Mouse (Mus musculus): ENCODE results near the gene Mdm1. TPM values are rescaled to one million over a fixed set of nuclear protein-coding genes. Genes with fewer than 3 reads are reported as not detected.
"Not testable (repeated sequence)": the region's sequence is repeated elsewhere in the genome, so short reads cannot be mapped to it uniquely, and the experiment has no call there.

Gene Mdm1
- total RNA-seq, 1 experiment from 2014 or later: 15.7 TPM

GRCm38 (mm10) chr10:118215719-118216393 is 74.2 kb downstream of the Mdm1 start:
- not testable (repeated sequence) for DNase-seq

Other genes starting within 250 kb of the Mdm1 start
- gene Il22, start 63.1 kb downstream of the Mdm1 start, total RNA-seq (2021): not detected in 2 replicates
- 0.45 and 0.52 TPM in 2 replicates for gene Gm32717, start 99.0 kb downstream of the Mdm1 start, total RNA-seq (2021)
- 0.45 and 0.52 TPM in 2 replicates for gene Gm32802, start 116.9 kb downstream of the Mdm1 start, total RNA-seq (2021)
- not detected in 2 replicates for gene Iltifb, start 153.2 kb downstream of the Mdm1 start, total RNA-seq (2021)
- gene Gm9040, start 185.2 kb downstream of the Mdm1 start, total RNA-seq (2021): not detected in 2 replicates
- not detected in 2 replicates for gene Gm9044, start 190.6 kb downstream of the Mdm1 start, total RNA-seq (2021)
- not detected in 2 replicates for gene Gm9045, start 196.0 kb downstream of the Mdm1 start, total RNA-seq (2021)
- gene Gm9046, start 201.4 kb downstream of the Mdm1 start, total RNA-seq (2021): not detected in 2 replicates
- not detected in 2 replicates for gene Gm9048, start 206.9 kb downstream of the Mdm1 start, total RNA-seq (2021)
- gene Gm9049, start 212.3 kb downstream of the Mdm1 start, total RNA-seq (2021): not detected in 2 replicates

Measured in adrenal gland, postnatal 14 days (tissue).